Mouse (Mus musculus): ENCODE measurements at regions not wholly inside any gene's neighbourhood (a gene's known extent, or its start where the extent isn't known, plus 50 kb on each side); places are given as distances from the start of the nearest gene placed in this dataset.

- DNase-seq (ENCODE audit: low spot score) = no peak
These were observed 63.2 kb upstream of the Bmp6 start for GRCm38 (mm10) chr13:38281712-38282111.

- DNase-seq (ENCODE audit: low spot score) = no peak
These were observed 56.9 kb upstream of the Bmp6 start for GRCm38 (mm10) chr13:38287960-38288359.

GRCm38 (mm10) chr13:38288572-38289440 lies 56.1 kb upstream of the Bmp6 start:
- no peak for DNase-seq (ENCODE audit: low spot score)

- peak; percentile 6 for DNase-seq (ENCODE audit: low spot score)
These were observed 54.5 kb upstream of the Bmp6 start for GRCm38 (mm10) chr13:38290287-38290941.

- no peak for DNase-seq (ENCODE audit: low spot score)
These were observed 53.4 kb upstream of the Bmp6 start for GRCm38 (mm10) chr13:38291487-38291886.

Measured in ovary, postnatal 10 days (tissue).